Mouse (Mus musculus) CH12.LX (cell line): ENCODE measurements around the gene Zfp628. TPM values are rescaled to one million over a fixed set of nuclear protein-coding genes. Genes with fewer than 3 reads are reported as not detected.

Experiments
- DNase-seq: peaks from one replicate; pipeline ENCODE4 v3.0.0-alpha.2; 2013; ENCODE audit errors: extremely low read depth
- H3K27ac ChIP-seq: 2 replicates; pipeline ENCODE4 v1.5.1; 2012; ENCODE audit warnings: low read depth, mild to moderate bottlenecking, control low read depth, moderate library complexity; ENCODE audit not compliant: insufficient read depth
- H3K27me3 ChIP-seq: replicated peaks from 2 replicates; pipeline ENCODE3; 2012; ENCODE audit warnings: inconsistent platforms
- H3K36me3 ChIP-seq, 2 experiments: replicated peaks in 1 of 2; 2 replicates each; pipeline versions ENCODE3 to v1.6.1; 2012; ENCODE audit warnings: inconsistent platforms in 1 of 2, low read length in 1 of 2, mild to moderate bottlenecking in 1 of 2, mixed read lengths in 1 of 2, moderate library complexity in 1 of 2; ENCODE audit not compliant: control insufficient read depth in 1 of 2, insufficient read depth in 1 of 2
- H3K4me1 ChIP-seq, 2 experiments: 2 replicates each; pipeline ENCODE4 v1.6.1; 2012; ENCODE audit warnings: inconsistent platforms in 1 of 2, moderate library complexity in 1 of 2; ENCODE audit not compliant: insufficient read depth in 2 of 2, control insufficient read depth in 1 of 2
- H3K4me2 ChIP-seq: 2 replicates; pipeline ENCODE4 v1.6.1; 2012; ENCODE audit warnings: low read depth, mild to moderate bottlenecking, control low read depth; ENCODE audit not compliant: poor library complexity, insufficient read depth, severe bottlenecking
- H3K4me3 ChIP-seq, 3 experiments: fragments of 150-350 bp in 1 of 3; sonication (generic) in 1 of 3; replicated peaks in 1 of 3; 2 replicates each; pipeline versions ENCODE3 to v1.5.1; 2011 to 2012; ENCODE audit warnings: low read depth in 2 of 3, low read length in 2 of 3, mild to moderate bottlenecking in 2 of 3, moderate library complexity in 2 of 3, control low read depth in 1 of 3, improper control_type of control experiment in 1 of 3, inconsistent platforms in 1 of 3, mixed read lengths in 1 of 3; ENCODE audit not compliant: poor library complexity in 1 of 3
- H3K79me2 ChIP-seq: replicated peaks from 2 replicates; pipeline ENCODE4 v1.6.1; 2012; ENCODE audit warnings: mild to moderate bottlenecking, moderate library complexity; ENCODE audit not compliant: control insufficient read depth, poor library complexity, insufficient read depth, severe bottlenecking; ENCODE audit errors: extremely low read depth
- H3K9ac ChIP-seq: 2 replicates; pipeline ENCODE4 v1.6.1; 2012; ENCODE audit warnings: low read depth, mild to moderate bottlenecking, control low read depth, moderate library complexity; ENCODE audit not compliant: insufficient read depth
- H3K9me3 ChIP-seq: replicated peaks from 2 replicates; pipeline ENCODE3; 2012; ENCODE audit warnings: low read length, inconsistent platforms, mixed read lengths
- BHLHE40 ChIP-seq: IDR thresholded peaks from 2 replicates; pipeline ENCODE4 v1.6.1; 2011; ENCODE audit warnings: mild to moderate bottlenecking, low read depth, low read length, improper control_type of control experiment
- CTCF ChIP-seq, 2 experiments: IDR thresholded peaks in 1 of 2; conservative IDR thresholded peaks in 1 of 2; 2 replicates each; pipeline ENCODE4 v1.5.1; 2011 to 2012; ENCODE audit warnings: low read depth in 2 of 2, low read length in 2 of 2, improper control_type of control experiment in 1 of 2, inconsistent platforms in 1 of 2, mild to moderate bottlenecking in 1 of 2, moderate library complexity in 1 of 2
- ELF1 ChIP-seq: IDR thresholded peaks from 2 replicates; pipeline ENCODE4 v1.6.1; 2014; ENCODE audit warnings: low read depth, mild to moderate bottlenecking, inconsistent platforms, low read length, improper control_type of control experiment
- ETS1 ChIP-seq: conservative IDR thresholded peaks from 2 replicates; pipeline ENCODE4 v1.6.1; 2012; ENCODE audit warnings: low read depth, mild to moderate bottlenecking, inconsistent platforms, low read length, improper control_type of control experiment, moderate library complexity
- HCFC1 ChIP-seq: IDR thresholded peaks from 2 replicates; pipeline ENCODE4 v1.6.1; 2012; ENCODE audit warnings: low read depth, mild to moderate bottlenecking, inconsistent platforms, low read length, improper control_type of control experiment
- IRF4 ChIP-seq: IDR thresholded peaks from 2 replicates; pipeline ENCODE4 v1.6.1; 2014; ENCODE audit warnings: low read depth, mild to moderate bottlenecking, inconsistent platforms, low read length, improper control_type of control experiment
- MAX ChIP-seq: IDR thresholded peaks from 2 replicates; pipeline ENCODE4 v1.6.1; 2011; ENCODE audit warnings: low read length, improper control_type of control experiment
- MEF2A ChIP-seq: IDR thresholded peaks from 2 replicates; pipeline ENCODE4 v1.6.1; 2014; ENCODE audit warnings: low read depth, mild to moderate bottlenecking, inconsistent platforms, low read length, improper control_type of control experiment, borderline replicate concordance
- MYC ChIP-seq: IDR thresholded peaks from 2 replicates; pipeline ENCODE4 v1.6.1; 2011; ENCODE audit warnings: low read depth, mild to moderate bottlenecking, improper control_type of control experiment, low read length
- NRF1 ChIP-seq: IDR thresholded peaks from 2 replicates; pipeline ENCODE4 v1.6.1; 2014; ENCODE audit warnings: low read depth, mild to moderate bottlenecking, inconsistent platforms, low read length, improper control_type of control experiment, moderate library complexity
- RAD21 ChIP-seq: IDR thresholded peaks from 2 replicates; pipeline ENCODE4 v1.6.1; 2011; ENCODE audit warnings: low read depth, mild to moderate bottlenecking, low read length, improper control_type of control experiment, moderate library complexity
- RCOR1 ChIP-seq: conservative IDR thresholded peaks from 2 replicates; pipeline ENCODE4 v1.6.1; 2012; ENCODE audit warnings: low read depth, mild to moderate bottlenecking, inconsistent platforms, low read length, improper control_type of control experiment
- SIN3A ChIP-seq: IDR thresholded peaks from 2 replicates; pipeline ENCODE4 v1.6.1; 2012; ENCODE audit warnings: low read length, improper control_type of control experiment, inconsistent platforms
- TBP ChIP-seq: conservative IDR thresholded peaks from 2 replicates; pipeline ENCODE4 v1.6.1; 2011; ENCODE audit warnings: low read depth, low read length, improper control_type of control experiment
- USF1 ChIP-seq: IDR thresholded peaks from 2 replicates; pipeline ENCODE4 v1.6.1; 2014; ENCODE audit warnings: low read depth, mild to moderate bottlenecking, inconsistent platforms, low read length, improper control_type of control experiment
- USF2 ChIP-seq: conservative IDR thresholded peaks from 2 replicates; pipeline ENCODE4 v1.6.1; 2011; ENCODE audit warnings: low read depth, low read length, improper control_type of control experiment
- ZMIZ1 ChIP-seq: IDR thresholded peaks from 2 replicates; pipeline ENCODE4 v1.6.1; 2012; ENCODE audit warnings: low read depth, mild to moderate bottlenecking, inconsistent platforms, low read length, improper control_type of control experiment
- dilution Hi-C: fragments of 300-500 bp; cut with MboI; formaldehyde crosslinking; loops from 2 replicates; pipeline ENCODE4 v1.14.3; 2020; ENCODE audit warnings: low sequenced_read_pairs; ENCODE audit not compliant: extremely low pct_unique_long_range_greater_than_20kb, extremely low pct_ligation_motif_present
- in situ Hi-C: fragments of 300-500 bp; cut with MboI; formaldehyde crosslinking; loops from 3 replicates; pipeline ENCODE4 v1.14.3; 2019; ENCODE audit warnings: low sequenced_read_pairs, low pct_ligation_motif_present, low pct_unique_long_range_greater_than_20kb, mixed read lengths
- polyA plus RNA-seq: library from polyadenylated mRNA; unstranded; fragments of >175 nt; gene quantifications from 2 replicates; pipeline ENCODE4 v1.2.1, GENCODE M21; 2012; ENCODE audit warnings: low read depth; ENCODE audit not compliant: insufficient read length
- total RNA-seq, 2 experiments: library from RNA; depleted of rRNA; stranded (reverse); fragments of 300-350 nt in 1 of 2; fragments of >200 nt in 1 of 2; gene quantifications; 2 replicates each; pipeline ENCODE4 v1.2.3; 2012 to 2014

Zfp628 gene
- total and polyA plus RNA-seq, 3 experiments = 0.87 to 9.4 (median 2.2) TPM

GRCm38 (mm10) chr7:4915669-4916416 is 826 bp downstream of the Zfp628 start:
- Histone ChIP-seq H3K9ac (peak overlapping the region; percentile 96), H3K36me3 (peaks cover 33 to 40% of the 10 kb centered on the region in 2 experiments), H3K27ac (peak overlapping the region; percentile 31; the same call in 1 of the 2 replicates), H3K9me3 (no peaks in the 10 kb centered on the region), H3K4me2 (peak overlapping the region; percentile 72), H3K4me1 (peaks cover 11 to 19% of the 10 kb centered on the region in 2 experiments), H3K4me3 (peak overlapping the region; percentile 76 to 86 (median 84)), H3K27me3 (no peaks in the 10 kb centered on the region), H3K79me2 (no peaks in the 10 kb centered on the region)
- TF ChIP-seq SIN3A = no peak
- TF ChIP-seq ELF1 = no peak
- TF ChIP-seq BHLHE40 = no peak
- no peak for TF ChIP-seq CTCF (conservative IDR thresholded peaks at IDR 0.05 in 1 of 2, IDR thresholded peaks at IDR 0.05 in 1 of 2; ENCODE audit: low read depth in 2 of 2, low read length in 2 of 2)
- no peak for TF ChIP-seq USF1
- in situ Hi-C loops = no loop called here
- no peak for DNase-seq
- dilution Hi-C loops = no loop called here

GRCm38 (mm10) chr7:4917494-4917893 is 2.5 kb downstream of the Zfp628 start:
- H3K79me2 ChIP-seq = no peaks in the 10 kb centered on the region

GRCm38 (mm10) chr7:4918681-4919080 is 3.7 kb downstream of the Zfp628 start:
- H3K27ac ChIP-seq = no peak overlapping the region
- peaks cover 13 to 22% of the 10 kb centered on the region in 2 experiments for H3K4me1 ChIP-seq
- in situ Hi-C loops (no loop called here), dilution Hi-C loops (no loop called here)
- no peaks in the 10 kb centered on the region for H3K79me2 ChIP-seq
- H3K4me2 ChIP-seq = no peak overlapping the region
- H3K27me3 ChIP-seq = no peaks in the 10 kb centered on the region
- DNase-seq = no peak
- H3K9me3 ChIP-seq = no peaks in the 10 kb centered on the region
- no peak overlapping the region for H3K4me3 ChIP-seq
- no peak for TF ChIP-seq ETS1
- peaks cover 34 to 50% of the 10 kb centered on the region in 2 experiments for H3K36me3 ChIP-seq
- H3K9ac ChIP-seq = no peak overlapping the region

More at GRCm38 (mm10) chr7:4917494-4917893, 2.5 kb downstream of the Zfp628 start:
- H3K27me3 ChIP-seq = no peaks in the 10 kb centered on the region
- dilution Hi-C loops = no loop called here
- H3K36me3 ChIP-seq = peaks cover 34 to 49% of the 10 kb centered on the region in 2 experiments
- no peak for DNase-seq
- H3K4me3 ChIP-seq = no peak overlapping the region
- H3K4me2 ChIP-seq = no peak overlapping the region
- no peak overlapping the region for H3K9ac ChIP-seq
- no peak for TF ChIP-seq IRF4
- TF ChIP-seq ZMIZ1 = no peak
- TF ChIP-seq NRF1 = no peak
- TF ChIP-seq TBP = no peak
- no peak for TF ChIP-seq MAX
- no peak for TF ChIP-seq MYC
- no peak for TF ChIP-seq HCFC1
- no peak for TF ChIP-seq USF2
- no peak for TF ChIP-seq ETS1
- no peak for TF ChIP-seq MEF2A
- TF ChIP-seq RAD21 = no peak
- TF ChIP-seq RCOR1 = no peak
- H3K9me3 ChIP-seq = no peaks in the 10 kb centered on the region
- in situ Hi-C loops = no loop called here
- H3K27ac ChIP-seq = no peak overlapping the region
- H3K4me1 ChIP-seq = peaks cover 11 to 19% of the 10 kb centered on the region in 2 experiments
